Mouse (Mus musculus) B cell, adult 2 months (primary cell): ENCODE measurements around the gene Col23a1.
A peak's percentile ranks its signal among the peaks of the same experiment; 100 is the strongest.

Experiments used
- DNase-seq, 2 experiments: peaks; one replicate each; pipeline ENCODE4 v3.0.0; 2022

The Col23a1 gene

GRCm38 (mm10) chr11:51289564-51290041, at the start of gene Col23a1:
Col23a1 (plus strand) TSS chr11:51289920.
- peak; percentile 64 to 67 for DNase-seq

- DNase-seq: no peak
Observed at GRCm38 (mm10) chr11:51242897-51243296, 46.8 kb upstream of the Col23a1 start.

GRCm38 (mm10) chr11:51257006-51257405, 32.7 kb upstream of the Col23a1 start:
- DNase-seq: no peak

- DNase-seq: no peak
Observed at GRCm38 (mm10) chr11:51261680-51262219, 28.0 kb upstream of the Col23a1 start, which contains the start of gene Clk4. Clk4 (plus strand) TSS chr11:51261730.

GRCm38 (mm10) chr11:51262342-51263285, 27.1 kb upstream of the Col23a1 start, which contains the start of gene BC049762:
BC049762 (minus strand) TSS chr11:51263046.
- DNase-seq: peak; percentile 99

- no peak for DNase-seq
Observed at GRCm38 (mm10) chr11:51263286-51263831, 26.4 kb upstream of the Col23a1 start.

- peak; percentile 35 to 37 for DNase-seq
Observed at GRCm38 (mm10) chr11:51264352-51264751, 25.4 kb upstream of the Col23a1 start.

- peak; percentile 22 to 24 for DNase-seq
Observed at GRCm38 (mm10) chr11:51265326-51265725, 24.4 kb upstream of the Col23a1 start.

- DNase-seq: no peak
Observed at GRCm38 (mm10) chr11:51274418-51274817, 15.3 kb upstream of the Col23a1 start.

- DNase-seq: peak; percentile 29 to 42
Observed at GRCm38 (mm10) chr11:51290066-51290955, 591 bp downstream of the Col23a1 start.

- no peak for DNase-seq
Observed at GRCm38 (mm10) chr11:51293956-51294530, 4.3 kb downstream of the Col23a1 start.

- DNase-seq: no peak
Observed at GRCm38 (mm10) chr11:51295742-51296141, 6.0 kb downstream of the Col23a1 start.

GRCm38 (mm10) chr11:51298691-51299090, 9.0 kb downstream of the Col23a1 start:
- DNase-seq: no peak

- no peak for DNase-seq
Observed at GRCm38 (mm10) chr11:51302396-51302795, 12.7 kb downstream of the Col23a1 start.

GRCm38 (mm10) chr11:51303981-51304553, 14.3 kb downstream of the Col23a1 start:
- no peak for DNase-seq

GRCm38 (mm10) chr11:51308306-51308705, 18.6 kb downstream of the Col23a1 start:
- no peak for DNase-seq

- no peak for DNase-seq
Observed at GRCm38 (mm10) chr11:51311846-51312245, 22.1 kb downstream of the Col23a1 start.

- no peak for DNase-seq
Observed at GRCm38 (mm10) chr11:51315991-51316810, 26.5 kb downstream of the Col23a1 start.

GRCm38 (mm10) chr11:51320609-51321008, 30.9 kb downstream of the Col23a1 start:
- no peak for DNase-seq

- DNase-seq: no peak
Observed at GRCm38 (mm10) chr11:51326908-51327307, 37.2 kb downstream of the Col23a1 start.
